Mouse (Mus musculus) forebrain, embryonic 11.5 days (tissue): ENCODE measurements at regions not wholly inside any gene's neighbourhood (a gene's known extent, or its start where the extent isn't known, plus 50 kb on each side); places are given as distances from the start of the nearest gene placed in this dataset.

Experiments used
- ATAC-seq: fragments of 200-750 bp; cut with Nextera tagmentation; replicated peaks from 2 replicates; pipeline ENCODE4 v1.8.0; 2017; ENCODE audit warnings: moderate TSS enrichment; ENCODE audit not compliant: low FRiP score
- DNase-seq: peaks from one replicate; pipeline ENCODE4 v3.0.0-alpha.2; 2017; ENCODE audit warnings: low spot score
- H3K27ac ChIP-seq: fragments of 300-500 bp; sonication (generic); 2 replicates; pipeline ENCODE4 v1.5.1; 2014; ENCODE audit warnings: low read depth, low read length
- H3K27me3 ChIP-seq: fragments of 300-500 bp; sonication (generic); 2 replicates; pipeline ENCODE4 v1.6.1; 2014; ENCODE audit warnings: mild to moderate bottlenecking, low read length, mixed read lengths; ENCODE audit not compliant: control insufficient read depth, insufficient read depth
- H3K36me3 ChIP-seq: fragments of 300-500 bp; sonication (generic); 2 replicates; pipeline ENCODE4 v1.6.1; 2014; ENCODE audit warnings: mild to moderate bottlenecking, low read length, moderate library complexity, mixed read lengths; ENCODE audit not compliant: control insufficient read depth, insufficient read depth
- H3K4me1 ChIP-seq: fragments of 300-500 bp; sonication (generic); replicated peaks from 2 replicates; pipeline ENCODE4 v1.6.1; 2014; ENCODE audit warnings: low read length, mixed read lengths; ENCODE audit not compliant: control insufficient read depth, insufficient read depth
- H3K4me2 ChIP-seq: fragments of 300-500 bp; sonication (generic); 2 replicates; pipeline ENCODE4 v1.6.1; 2014; ENCODE audit warnings: low read depth, mild to moderate bottlenecking, low read length, moderate library complexity, mixed read lengths; ENCODE audit not compliant: severe bottlenecking
- H3K4me3 ChIP-seq: fragments of 300-500 bp; sonication (generic); 2 replicates; pipeline ENCODE4 v1.5.1; 2014; ENCODE audit warnings: low read depth, low read length
- H3K9ac ChIP-seq: fragments of 300-500 bp; sonication (generic); 2 replicates; pipeline ENCODE4 v1.6.1; 2014; ENCODE audit warnings: low read length
- H3K9me3 ChIP-seq: fragments of 300-500 bp; sonication (generic); 2 replicates; pipeline ENCODE4 v1.6.1; 2016; ENCODE audit warnings: low read length, mixed read lengths; ENCODE audit not compliant: control insufficient read depth
- WGBS: fragments of 180-500 bp; shearing (Covaris S2); extraction: QIAGEN DNeasy Blood & Tissue Kit; methylation state at CpG from one replicate; pipeline ENCODE4 v1.1.7; 2014; 5-methylcytosine and 5-hydroxymethylcytosine counted together

DNA sequence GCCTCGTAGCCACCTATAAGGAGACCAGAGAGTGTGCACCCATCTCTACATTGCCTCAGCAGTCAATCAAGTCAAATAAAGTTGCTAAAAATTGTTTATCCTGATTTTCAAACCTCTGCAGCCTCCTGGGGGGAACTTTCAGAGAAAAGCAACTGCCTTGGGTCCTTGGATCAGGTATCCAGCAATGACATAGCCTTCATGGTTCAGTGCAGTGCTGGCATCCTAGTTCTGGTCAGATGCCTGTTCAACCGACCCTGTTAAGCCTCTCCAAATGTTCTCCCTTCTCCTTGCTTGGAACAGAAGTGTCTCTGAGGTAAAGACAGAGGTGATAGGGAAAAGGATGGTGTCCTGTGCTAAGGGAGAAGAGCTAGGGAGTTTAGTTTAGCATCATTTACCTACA lies 64.7 kb upstream of the Ppm1h start:
- H3K27ac ChIP-seq: no peak overlapping the region
- H3K9ac ChIP-seq: no peak overlapping the region
- H3K4me1 ChIP-seq: no peaks in the 10 kb centered on the region
- H3K36me3 ChIP-seq: no peaks in the 10 kb centered on the region
- no peaks in the 10 kb centered on the region for H3K27me3 ChIP-seq
- ATAC-seq (no peak), DNase-seq (no peak)
- H3K4me2 ChIP-seq: no peak overlapping the region
- no peaks in the 10 kb centered on the region for H3K9me3 ChIP-seq
- 68% methylated on average over 2 of the region's 2 CpGs for WGBS
- H3K4me3 ChIP-seq: no peak overlapping the region

DNA sequence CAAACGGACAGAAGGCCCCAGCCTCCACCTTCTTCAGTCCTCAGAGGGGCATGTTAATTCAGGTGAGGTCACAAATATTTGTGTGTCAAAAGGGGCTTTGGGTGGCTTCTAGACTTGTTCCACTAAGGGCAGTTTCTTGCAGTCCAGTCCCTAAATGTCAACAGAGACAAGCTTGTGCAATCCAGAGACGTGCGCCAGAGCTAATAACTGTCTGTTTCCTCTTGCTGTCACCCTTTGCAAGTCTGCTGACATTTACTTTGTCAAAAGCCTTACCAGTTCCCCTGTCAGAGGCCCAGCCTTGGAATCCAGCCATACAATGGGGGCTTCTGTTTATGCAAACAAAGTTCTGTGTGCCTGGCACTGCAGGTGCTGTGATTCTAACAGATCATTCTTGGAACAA lies 63.8 kb upstream of the Ppm1h start:
- Histone ChIP-seq H3K4me3 (no peak overlapping the region), H3K4me1 (0 out of 2 replicates have a peak, but pooled peaks cover 1% of the 10 kb centered on the region), H3K9ac (no peak overlapping the region), H3K4me2 (no peak overlapping the region), H3K9me3 (no peaks in the 10 kb centered on the region), H3K36me3 (no peaks in the 10 kb centered on the region), H3K27ac (no peak overlapping the region), H3K27me3 (no peaks in the 10 kb centered on the region)
- ATAC-seq (no peak), DNase-seq (no peak)
- 77% methylated on average over 3 of the region's 3 CpGs for WGBS

- 93% methylated on average over 12 of the region's 12 CpGs for WGBS
- Histone ChIP-seq H3K9me3 (no peaks in the 10 kb centered on the region), H3K4me2 (no peak overlapping the region), H3K27me3 (no peaks in the 10 kb centered on the region), H3K36me3 (no peaks in the 10 kb centered on the region), H3K4me3 (no peak overlapping the region), H3K27ac (no peak overlapping the region), H3K9ac (no peak overlapping the region), H3K4me1 (0 out of 2 replicates have a peak, but pooled peaks cover 2% of the 10 kb centered on the region)
- ATAC-seq: no peak
- DNase-seq: no peak
Observed at GRCm38 (mm10) chr10:122615658-122616057, 62.9 kb upstream of the Ppm1h start.

GRCm38 (mm10) chr10:122616385-122616784 lies 62.2 kb upstream of the Ppm1h start:
- Histone ChIP-seq H3K4me1 (0 out of 2 replicates have a peak, but pooled peaks cover 2% of the 10 kb centered on the region), H3K36me3 (no peaks in the 10 kb centered on the region), H3K9ac (no peak overlapping the region), H3K4me3 (no peak overlapping the region), H3K9me3 (no peaks in the 10 kb centered on the region), H3K4me2 (no peak overlapping the region), H3K27ac (no peak overlapping the region), H3K27me3 (no peaks in the 10 kb centered on the region)
- DNase-seq (no peak), ATAC-seq (no peak)
- WGBS: 78% methylated on average over 6 of the region's 6 CpGs

DNA sequence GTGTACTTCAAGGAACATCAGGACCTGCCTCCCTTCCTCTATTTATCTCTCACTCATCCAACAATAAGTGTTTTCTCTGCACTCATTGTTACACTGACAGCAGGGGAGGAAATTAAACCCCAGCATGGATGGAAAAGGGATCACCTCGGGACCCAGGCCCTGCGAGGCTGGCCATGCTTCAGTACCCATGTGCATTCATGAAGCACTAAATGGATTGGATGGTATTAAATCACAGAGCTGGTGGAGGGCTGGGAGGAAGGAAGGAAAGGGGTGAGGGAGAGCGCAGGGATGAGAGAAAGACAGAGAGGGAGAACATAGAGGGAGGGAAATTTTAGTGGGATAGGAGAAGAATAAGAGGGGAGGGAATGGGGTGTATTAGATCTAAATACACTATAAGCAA lies 59.7 kb upstream of the Ppm1h start:
- ATAC-seq: peak; percentile 79
- H3K27me3 ChIP-seq: no peaks in the 10 kb centered on the region
- H3K9me3 ChIP-seq: no peaks in the 10 kb centered on the region
- no peak overlapping the region for H3K9ac ChIP-seq
- no peaks in the 10 kb centered on the region for H3K36me3 ChIP-seq
- H3K4me1 ChIP-seq: 0 out of 2 replicates have a peak, but pooled peaks cover 2% of the 10 kb centered on the region
- H3K4me3 ChIP-seq: no peak overlapping the region
- no peak overlapping the region for H3K4me2 ChIP-seq
- 8% methylated on average over 3 of the region's 3 CpGs for WGBS
- H3K27ac ChIP-seq: no peak overlapping the region
- DNase-seq: no peak

DNA sequence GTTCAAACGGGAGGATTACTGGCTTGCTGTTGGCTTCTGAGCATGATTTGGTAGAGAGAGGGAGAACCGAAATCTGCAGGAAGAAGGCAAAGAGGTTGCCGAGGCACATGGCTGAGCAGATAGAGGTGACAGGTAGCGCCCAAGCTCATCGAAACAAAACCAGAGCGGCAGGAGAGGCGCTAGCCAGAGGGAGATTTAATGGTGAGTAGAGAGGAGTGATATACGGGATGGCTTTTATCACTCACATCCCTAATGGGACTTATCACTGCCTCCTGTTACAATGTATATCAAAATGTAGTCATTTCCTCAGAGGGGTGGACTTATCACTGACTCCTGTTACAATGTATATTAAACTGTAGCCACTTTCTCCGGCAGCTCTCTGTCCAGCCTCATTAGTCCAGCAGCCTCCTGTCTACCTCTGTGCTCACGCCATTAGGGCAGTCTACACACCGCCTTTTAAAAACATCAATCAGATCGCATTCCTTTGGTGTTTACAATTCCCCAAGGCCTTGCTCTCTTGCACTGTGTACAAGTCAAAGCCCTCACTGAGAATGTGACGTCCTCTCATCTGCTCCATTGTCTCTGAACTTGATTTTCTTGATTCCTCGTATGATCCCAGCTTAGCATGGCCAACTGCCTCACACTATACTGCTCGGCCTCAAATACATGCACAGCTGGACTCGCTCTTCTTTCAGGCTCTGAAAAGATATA lies 59.0 kb upstream of the Ppm1h start:
- WGBS: 41% methylated on average over 16 of the region's 16 CpGs
- DNase-seq: no peak
- H3K4me2 ChIP-seq: no peak overlapping the region

More for the DNA sequence above, 59.0 kb upstream of the Ppm1h start:
- Histone ChIP-seq H3K4me3 (no peak overlapping the region), H3K4me1 (0 out of 2 replicates have a peak, but pooled peaks cover 2% of the 10 kb centered on the region), H3K9me3 (no peaks in the 10 kb centered on the region), H3K27ac (no peak overlapping the region; the same call in 1 of the 2 replicates), H3K27me3 (no peaks in the 10 kb centered on the region), H3K36me3 (no peaks in the 10 kb centered on the region), H3K9ac (no peak overlapping the region)
- ATAC-seq: peak; percentile 47; the same call in 1 of the 2 replicates
